Mouse (Mus musculus): ENCODE measurements around the gene Psmc5. TPM values are rescaled to one million over a fixed set of nuclear protein-coding genes. Genes with fewer than 3 reads are reported as not detected.

Psmc5 gene
- total RNA-seq, 2 experiments from 2014 or later = 187 to 209 TPM

DNA sequence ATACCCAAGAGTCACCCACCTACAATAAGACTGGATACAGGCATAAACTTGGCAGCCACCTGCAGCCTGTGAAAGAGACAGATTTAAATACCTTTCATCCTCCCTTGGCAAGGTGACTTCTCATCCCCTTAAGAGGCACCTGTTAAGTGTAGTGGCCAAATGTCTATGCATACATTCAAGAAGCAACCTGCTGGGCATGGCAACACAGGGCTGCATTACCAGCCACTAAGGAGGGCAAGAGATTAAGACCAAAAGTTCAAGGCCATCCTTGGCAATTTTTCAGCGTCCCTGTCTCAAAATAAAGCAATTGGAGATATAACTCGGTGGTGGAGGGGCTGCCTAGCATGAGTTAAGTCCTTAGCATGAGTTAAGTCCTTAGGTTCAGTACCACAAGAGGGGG lies 1.2 kb upstream of the Psmc5 start:
- no peak for TF ChIP-seq CTCF (IDR thresholded peaks at IDR 0.05)
- intact Hi-C loops (cut with DNase I) = loop anchor here (5.0 kb wide), 2 partner anchors 37 to 73 kb away; partner anchors contain the start of genes Ccdc47 and Ddx42
- Histone ChIP-seq H3K4me3 (peak overlapping the region; percentile 74), H3K27ac (peak overlapping the region; percentile 42; the same call in 1 of the 2 replicates)
- DNase-seq (ENCODE audit: extremely low spot score in 1 of 2, low spot score in 2 of 2) = no peak

DNA sequence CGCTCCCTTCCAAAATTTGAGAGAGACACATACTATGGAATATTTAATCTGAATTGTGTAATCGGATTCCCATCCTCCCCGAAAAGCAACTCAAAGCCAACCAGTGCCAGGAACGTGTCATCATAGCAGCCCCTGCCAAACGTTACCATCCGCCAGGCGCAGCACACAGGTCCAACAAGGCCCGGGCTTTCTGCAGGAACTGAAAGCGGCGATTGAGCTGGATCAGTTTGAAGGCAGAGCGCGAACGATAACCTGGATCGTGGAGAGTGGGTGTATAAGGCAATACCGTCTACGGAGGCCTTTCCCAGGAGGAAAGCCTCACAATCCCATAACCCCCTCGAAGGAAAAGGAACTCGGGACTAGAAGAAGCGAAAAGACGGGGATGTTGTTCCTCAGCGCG lies 780 bp upstream of the Psmc5 start:
- DNase-seq (ENCODE audit: extremely low spot score in 1 of 2, low spot score in 2 of 2) = no peak
- TF ChIP-seq CTCF (IDR thresholded peaks at IDR 0.05) = no peak
- Histone ChIP-seq H3K27ac (peak overlapping the region; percentile 42; the same call in 1 of the 2 replicates), H3K4me3 (peak overlapping the region; percentile 74)
- intact Hi-C loops (cut with DNase I) = loop anchor here (5.0 kb wide), 2 partner anchors 38 to 72 kb away; partner anchors contain the start of genes Ccdc47 and Ddx42

DNA sequence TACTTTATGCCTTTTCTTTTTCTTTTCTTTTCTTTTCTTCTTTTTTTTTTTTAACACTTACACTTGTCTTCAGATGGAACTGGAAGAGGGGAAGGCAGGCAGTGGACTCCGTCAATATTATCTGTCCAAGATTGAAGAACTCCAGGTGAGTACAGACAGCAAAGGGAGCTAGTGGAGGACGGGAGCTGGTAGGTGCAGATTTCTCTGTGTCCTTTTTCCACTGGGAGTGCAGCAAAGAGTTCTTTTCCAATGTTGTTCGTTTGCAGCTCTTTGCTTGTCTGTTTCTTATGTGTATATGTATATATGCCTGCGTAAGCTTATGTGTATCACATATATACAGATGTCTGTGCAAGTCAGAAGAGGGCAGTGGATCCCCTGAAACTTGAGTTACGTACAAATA lies 821 bp downstream of the Psmc5 start:
- intact Hi-C loops (cut with DNase I) = loop anchor here (2.0 to 5.0 kb wide), 3 partner anchors 16 to 71 kb away; partner anchors contain the start of genes Ccdc47, Ddx42 and Smarcd2
- DNase-seq (ENCODE audit: extremely low spot score in 1 of 2, low spot score in 2 of 2) = no peak
- H3K27ac ChIP-seq = peak overlapping the region; percentile 93; the same call in 1 of the 2 replicates
- peak; percentile 44 for TF ChIP-seq CTCF (IDR thresholded peaks at IDR 0.05)
- H3K4me3 ChIP-seq = peak overlapping the region; percentile 74

DNA sequence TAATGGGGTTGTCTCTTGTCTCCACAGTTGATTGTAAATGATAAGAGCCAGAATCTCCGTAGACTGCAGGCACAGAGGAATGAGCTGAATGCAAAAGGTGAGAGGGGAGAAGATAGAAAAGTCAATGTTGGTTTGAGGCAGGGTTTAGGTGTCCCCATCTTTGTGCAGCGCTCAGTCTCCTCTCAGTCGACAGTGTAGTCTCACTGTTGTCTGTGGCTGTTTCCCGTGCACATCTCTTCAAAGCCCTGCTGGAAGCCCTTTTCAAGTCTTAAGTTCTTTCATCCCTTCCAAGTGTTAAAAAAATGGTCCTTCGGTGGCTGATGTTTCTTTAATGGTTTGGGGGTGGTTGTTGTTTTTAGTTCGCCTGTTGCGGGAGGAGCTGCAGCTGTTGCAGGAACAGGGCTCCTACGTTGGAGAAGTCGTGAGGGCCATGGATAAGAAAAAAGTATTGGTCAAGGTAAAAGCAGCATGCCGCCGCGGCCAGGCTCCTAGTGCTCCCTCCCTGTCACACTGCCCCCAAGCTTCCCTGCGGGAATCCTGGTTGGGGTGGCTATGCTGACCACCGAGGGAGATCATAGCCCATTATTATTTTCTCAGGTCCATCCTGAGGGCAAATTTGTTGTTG lies 5.0 kb downstream of the Psmc5 start:
- intact Hi-C loops (cut with DNase I) = no loop called here
- Histone ChIP-seq H3K27ac (no peak overlapping the region), H3K4me3 (no peak overlapping the region)
- TF ChIP-seq CTCF (IDR thresholded peaks at IDR 0.05) = no peak
- DNase-seq (ENCODE audit: extremely low spot score in 1 of 2, low spot score in 2 of 2) = no peak

DNA sequence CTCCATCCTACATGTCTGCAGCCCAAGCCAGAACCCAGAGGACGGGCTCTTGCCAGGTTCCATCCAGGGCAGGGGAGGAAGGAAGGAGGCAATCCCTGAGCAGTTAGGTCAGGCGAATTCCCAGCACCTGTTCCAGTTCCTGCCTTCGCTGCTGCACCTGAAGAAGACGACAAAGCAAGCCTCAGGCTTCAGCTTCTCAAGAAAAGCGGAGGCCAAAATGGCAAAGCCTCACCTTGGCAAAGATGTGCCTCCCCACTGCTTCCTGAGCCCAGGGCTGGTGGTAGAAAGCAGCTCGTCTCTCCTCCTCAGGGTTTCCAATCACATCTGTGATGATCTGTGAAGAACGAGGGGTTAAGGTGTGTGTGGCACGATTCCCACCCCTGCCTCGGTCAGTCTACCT lies 8.0 kb downstream of the Psmc5 start:
- no peak for DNase-seq (ENCODE audit: extremely low spot score in 1 of 2, low spot score in 2 of 2)
- TF ChIP-seq CTCF (IDR thresholded peaks at IDR 0.05) = no peak
- intact Hi-C loops (cut with DNase I) = no loop called here
- no peak overlapping the region for H3K4me3 ChIP-seq
- H3K27ac ChIP-seq = no peak overlapping the region

DNA sequence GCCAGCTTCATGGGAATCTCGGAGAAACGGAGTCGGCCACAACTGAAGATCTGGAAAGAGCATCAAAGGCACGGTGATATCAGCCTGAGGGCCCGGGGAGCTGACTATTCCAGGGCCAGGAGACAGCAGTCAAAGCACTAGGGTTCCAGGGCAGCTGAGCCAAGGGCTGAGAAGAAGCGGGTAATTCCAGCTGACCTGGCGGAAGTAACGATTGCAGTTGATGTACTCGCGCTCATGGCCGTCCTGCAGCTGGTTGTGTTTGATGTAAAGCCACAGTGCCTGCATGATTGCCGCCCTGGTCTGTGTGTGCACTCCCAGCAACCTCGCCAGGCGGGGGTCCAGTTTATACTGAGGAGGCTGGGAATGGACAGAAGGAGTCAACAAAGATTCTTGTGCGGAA lies 9.0 kb downstream of the Psmc5 start:
- no peak for DNase-seq (ENCODE audit: extremely low spot score in 1 of 2, low spot score in 2 of 2)
- no peak for TF ChIP-seq CTCF (IDR thresholded peaks at IDR 0.05)
- intact Hi-C loops (cut with DNase I) = no loop called here
- no peak overlapping the region for H3K27ac ChIP-seq
- H3K4me3 ChIP-seq = no peak overlapping the region

DNA sequence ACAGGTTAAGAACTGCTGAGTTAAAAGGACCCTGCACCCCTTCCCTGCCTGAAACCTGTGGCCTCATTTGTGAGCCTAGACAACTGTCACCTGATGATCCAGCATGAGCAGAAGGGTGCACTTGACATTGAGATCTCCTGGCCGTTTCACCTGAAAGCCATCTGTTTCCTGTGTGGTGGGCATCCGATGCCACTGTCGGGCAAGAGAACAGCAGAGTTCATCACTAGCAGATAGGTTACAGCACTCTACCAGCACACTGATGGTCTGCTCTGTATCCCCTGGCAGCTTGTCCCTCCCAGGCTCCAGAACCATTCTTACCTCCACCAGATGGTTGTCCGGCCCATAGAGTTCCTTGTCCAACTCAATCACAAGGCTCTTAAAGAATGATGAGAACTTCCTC lies 9.6 kb downstream of the Psmc5 start:
- intact Hi-C loops (cut with DNase I) = no loop called here
- Histone ChIP-seq H3K27ac (no peak overlapping the region), H3K4me3 (no peak overlapping the region)
- DNase-seq (ENCODE audit: extremely low spot score in 1 of 2, low spot score in 2 of 2) = no peak
- TF ChIP-seq CTCF (IDR thresholded peaks at IDR 0.05) = no peak

DNA sequence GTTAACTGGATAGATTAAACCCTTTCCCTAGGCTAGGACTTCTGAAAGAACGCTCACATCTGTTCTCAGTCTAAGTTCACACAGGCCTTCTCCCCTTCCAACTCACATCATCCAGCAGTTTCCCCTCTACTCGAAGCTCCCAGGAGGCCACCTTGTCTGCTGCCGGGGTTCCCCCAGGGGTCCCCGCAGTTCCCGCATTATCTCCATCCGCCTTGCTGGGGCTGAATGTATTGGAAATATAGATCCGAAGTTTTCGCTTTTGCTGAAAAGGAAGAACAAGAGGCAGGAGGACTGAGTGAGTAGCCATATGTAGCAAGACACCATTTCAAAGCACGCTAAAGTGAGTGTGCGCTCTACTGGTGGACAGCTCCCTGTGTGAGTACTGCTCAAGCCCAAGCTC lies 10.5 kb downstream of the Psmc5 start:
- intact Hi-C loops (cut with DNase I) = no loop called here
- no peak for TF ChIP-seq CTCF (IDR thresholded peaks at IDR 0.05)
- Histone ChIP-seq H3K4me3 (no peak overlapping the region), H3K27ac (no peak overlapping the region)
- no peak for DNase-seq (ENCODE audit: extremely low spot score in 1 of 2, low spot score in 2 of 2)

DNA sequence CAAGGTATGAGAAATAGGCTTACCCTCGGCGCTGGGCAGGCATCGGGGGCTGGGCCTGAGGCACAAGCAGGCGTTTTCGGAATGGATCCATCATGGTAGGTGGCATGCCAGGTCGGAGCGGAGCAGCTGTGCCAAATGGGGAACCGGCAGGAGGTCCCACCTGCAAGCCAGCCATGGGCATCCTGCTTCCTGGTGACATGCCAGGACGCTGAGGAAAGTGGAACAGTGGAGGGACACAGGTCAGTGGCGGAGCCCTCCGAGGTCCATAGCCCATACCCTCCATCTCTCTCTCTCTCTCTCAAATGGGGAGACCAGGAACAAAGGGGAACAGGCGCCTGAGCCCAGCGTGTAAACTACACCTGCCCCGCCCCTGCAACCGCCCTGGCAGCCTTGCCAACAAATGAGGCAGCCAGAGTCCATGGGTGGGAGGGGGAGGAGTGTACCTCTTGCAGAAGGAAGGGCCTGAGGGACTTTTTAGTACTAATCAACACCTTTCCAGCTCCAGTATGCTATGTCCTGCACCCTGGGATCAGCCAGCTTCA lies 11.4 kb downstream of the Psmc5 start:
- H3K27ac ChIP-seq = no peak overlapping the region; the same call in 1 of the 2 replicates
- H3K4me3 ChIP-seq = no peak overlapping the region
- intact Hi-C loops (cut with DNase I) = no loop called here
- no peak for DNase-seq (ENCODE audit: extremely low spot score in 1 of 2, low spot score in 2 of 2)
- no peak for TF ChIP-seq CTCF (IDR thresholded peaks at IDR 0.05)

DNA sequence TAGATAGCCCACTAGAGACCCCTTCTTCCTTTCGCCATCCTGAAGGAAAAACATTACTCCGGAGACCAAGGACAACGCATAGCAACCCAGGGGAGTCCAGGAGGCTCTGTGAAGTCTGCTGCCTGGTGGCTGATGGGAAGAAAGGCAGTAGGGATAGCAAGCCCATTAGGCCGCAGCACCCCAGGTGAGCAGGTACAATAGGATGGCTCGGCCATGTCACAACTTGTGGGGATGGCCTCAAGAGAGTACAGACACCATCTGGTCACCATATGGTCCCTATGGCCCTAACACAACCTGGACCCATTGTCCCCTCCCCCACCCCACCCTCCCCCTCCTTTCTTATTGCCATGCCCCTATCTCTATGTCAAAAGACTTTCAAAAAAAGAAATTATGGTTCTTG lies 11.9 kb downstream of the Psmc5 start:
- intact Hi-C loops (cut with DNase I) = no loop called here
- Histone ChIP-seq H3K4me3 (no peak overlapping the region), H3K27ac (peak overlapping the region; percentile 77)
- no peak for DNase-seq (ENCODE audit: extremely low spot score in 1 of 2, low spot score in 2 of 2)
- TF ChIP-seq CTCF (IDR thresholded peaks at IDR 0.05) = no peak

DNA sequence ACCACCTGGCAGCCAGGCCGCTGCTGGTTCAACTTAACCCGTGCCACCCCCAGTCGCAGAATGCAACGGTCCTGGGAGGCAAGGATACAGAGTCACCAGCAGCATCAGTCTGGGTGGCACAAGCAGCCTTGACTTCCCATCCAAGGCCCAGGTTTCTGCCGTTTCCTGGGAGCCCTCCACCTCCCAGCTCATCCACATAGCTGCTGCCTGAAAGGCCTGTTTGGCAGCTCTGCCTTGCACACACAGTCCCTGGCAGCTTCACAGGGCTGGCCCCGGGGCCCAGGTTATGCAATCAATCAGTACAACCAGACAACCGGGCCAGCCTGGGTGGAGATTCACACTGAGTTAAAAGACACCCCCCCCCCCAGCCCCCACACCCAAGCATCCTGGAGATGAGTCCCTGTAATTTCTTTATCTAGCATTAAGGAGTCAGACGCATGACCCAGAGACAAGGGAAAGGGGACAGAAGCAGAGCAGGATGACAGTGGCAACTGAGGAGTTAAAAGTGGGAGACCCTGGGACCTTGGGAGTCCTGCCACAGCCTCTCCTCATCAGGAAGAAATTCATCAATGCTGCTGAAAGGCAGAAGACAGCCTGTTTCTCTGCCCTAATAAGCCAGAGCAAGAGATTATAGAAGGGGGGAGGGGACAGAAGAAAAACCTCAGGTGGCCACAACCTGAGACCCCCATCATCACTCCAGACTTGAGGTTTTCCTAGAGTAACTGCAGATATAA lies 12.5 kb downstream of the Psmc5 start:
- peak; percentile 44 to 54 for DNase-seq (ENCODE audit: extremely low spot score in 1 of 2, low spot score in 2 of 2)
- intact Hi-C loops (cut with DNase I) = no loop called here
- no peak overlapping the region for H3K4me3 ChIP-seq
- no peak for TF ChIP-seq CTCF (IDR thresholded peaks at IDR 0.05)
- H3K27ac ChIP-seq = peak overlapping the region; percentile 77

DNA sequence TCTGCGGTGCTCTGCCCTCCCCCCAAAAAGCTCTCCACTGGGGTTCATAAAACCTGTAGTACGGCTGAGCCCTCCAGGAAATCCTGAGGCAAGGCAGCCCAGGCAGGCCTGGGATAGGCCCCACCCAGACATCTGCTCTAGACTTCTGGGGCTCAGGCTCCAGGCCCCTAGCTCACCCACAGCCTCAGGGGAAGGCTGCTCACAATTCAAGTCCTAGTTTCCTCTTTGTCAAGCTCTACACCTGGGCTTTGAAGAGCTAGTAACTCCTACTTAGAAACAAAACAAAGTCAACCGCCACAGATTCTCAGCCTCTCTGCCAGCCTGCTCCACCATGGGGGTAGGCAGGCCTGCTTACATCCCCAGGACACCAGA lies 13.1 kb downstream of the Psmc5 start:
- H3K4me3 ChIP-seq = no peak overlapping the region
- peak overlapping the region; percentile 77 for H3K27ac ChIP-seq
- intact Hi-C loops (cut with DNase I) = no loop called here
- TF ChIP-seq CTCF (IDR thresholded peaks at IDR 0.05) = no peak
- DNase-seq (ENCODE audit: extremely low spot score in 1 of 2, low spot score in 2 of 2) = no peak
